Mouse (Mus musculus): ENCODE data around the gene Cox11. TPM values are rescaled to one million over a fixed set of nuclear protein-coding genes. Genes with fewer than 3 reads are reported as not detected.
A peak's percentile ranks its signal among the peaks of the same experiment; 100 is the strongest.

Cox11 gene
- polyA plus RNA-seq, 1 experiment from 2014 or later, result 23.6 TPM

DNA sequence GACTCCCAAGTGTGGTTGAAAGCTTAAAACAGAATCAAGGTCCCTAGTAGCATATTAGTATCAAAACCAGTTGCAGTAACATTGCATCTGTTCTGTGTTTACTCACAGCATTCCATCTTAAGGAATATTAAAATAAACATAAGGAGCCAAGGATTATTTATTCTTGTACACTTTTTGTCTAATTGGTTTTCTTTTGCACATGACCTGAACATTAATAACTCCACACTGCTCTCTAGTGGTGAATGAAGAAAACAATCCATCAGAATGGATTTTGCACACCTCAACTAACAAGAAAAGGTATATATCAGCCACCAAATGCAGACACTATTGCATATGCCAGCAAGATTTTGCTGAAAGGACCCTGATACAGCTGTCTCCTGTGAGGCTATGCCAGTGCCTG is 21.5 kb upstream of the Cox11 start:
- Histone ChIP-seq H3K4me2 (replicated peaks; ENCODE audit: low read depth) (no peak overlapping the region), H3K27me3 (ENCODE audit: control insufficient read depth, insufficient read depth, low read length) (no peaks in the 10 kb centered on the region), H3K36me3 (ENCODE audit: control insufficient read depth, insufficient read depth, low read length) (no peaks in the 10 kb centered on the region), H3K4me1 (replicated peaks; ENCODE audit: control insufficient read depth, insufficient read depth) (no peaks in the 10 kb centered on the region), H3K9me3 (ENCODE audit: control insufficient read depth, low read length) (no peaks in the 10 kb centered on the region), H3K4me3 (ENCODE audit: low read depth, low read length) (no peak overlapping the region), H3K9ac (ENCODE audit: low read length) (no peak overlapping the region), H3K27ac (replicated peaks) (no peak overlapping the region)
- no peak for ATAC-seq (ENCODE audit: low FRiP score, low TSS enrichment)
- no peak for DNase-seq (ENCODE audit: low spot score)
- TF ChIP-seq CTCF (IDR thresholded peaks at IDR 0.05; ENCODE audit: low read depth), result peak; percentile 80
- no peak for TF ChIP-seq EP300 (optimal IDR thresholded peaks at IDR 0.05)

DNA sequence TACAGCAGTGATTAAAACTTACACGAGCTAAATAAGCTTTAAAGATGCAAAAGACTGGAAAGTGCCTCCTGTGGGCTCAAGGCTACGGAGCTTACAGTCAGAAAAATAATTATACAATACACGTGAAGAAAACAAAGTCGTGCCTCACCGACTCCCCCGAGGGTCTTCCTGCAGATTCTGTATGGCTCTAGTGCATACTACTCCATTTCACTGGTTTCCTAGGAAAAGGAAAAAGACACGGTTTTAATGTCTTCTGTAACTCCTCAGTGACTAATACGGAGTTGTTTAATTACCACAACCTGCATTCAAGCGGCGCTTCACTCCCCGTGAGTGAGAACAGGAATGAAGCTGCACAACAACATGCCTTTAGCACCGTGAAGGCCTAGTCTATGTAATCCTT is 15.9 kb upstream of the Cox11 start:
- Histone ChIP-seq H3K27ac (replicated peaks) (no peak overlapping the region), H3K4me3 (ENCODE audit: low read depth, low read length) (no peak overlapping the region), H3K9ac (ENCODE audit: low read length) (no peak overlapping the region), H3K36me3 (ENCODE audit: control insufficient read depth, insufficient read depth, low read length) (no peaks in the 10 kb centered on the region), H3K4me2 (replicated peaks; ENCODE audit: low read depth) (no peak overlapping the region), H3K4me1 (replicated peaks; ENCODE audit: control insufficient read depth, insufficient read depth) (no peaks in the 10 kb centered on the region), H3K9me3 (ENCODE audit: control insufficient read depth, low read length) (no peaks in the 10 kb centered on the region), H3K27me3 (ENCODE audit: control insufficient read depth, insufficient read depth, low read length) (no peaks in the 10 kb centered on the region)
- TF ChIP-seq CTCF (IDR thresholded peaks at IDR 0.05; ENCODE audit: low read depth) (no peak), EP300 (optimal IDR thresholded peaks at IDR 0.05) (no peak)
- ATAC-seq (ENCODE audit: low FRiP score, low TSS enrichment) (no peak), DNase-seq (ENCODE audit: low spot score) (no peak)
- 88% methylated on average over 12 of the region's 12 CpGs for WGBS

DNA sequence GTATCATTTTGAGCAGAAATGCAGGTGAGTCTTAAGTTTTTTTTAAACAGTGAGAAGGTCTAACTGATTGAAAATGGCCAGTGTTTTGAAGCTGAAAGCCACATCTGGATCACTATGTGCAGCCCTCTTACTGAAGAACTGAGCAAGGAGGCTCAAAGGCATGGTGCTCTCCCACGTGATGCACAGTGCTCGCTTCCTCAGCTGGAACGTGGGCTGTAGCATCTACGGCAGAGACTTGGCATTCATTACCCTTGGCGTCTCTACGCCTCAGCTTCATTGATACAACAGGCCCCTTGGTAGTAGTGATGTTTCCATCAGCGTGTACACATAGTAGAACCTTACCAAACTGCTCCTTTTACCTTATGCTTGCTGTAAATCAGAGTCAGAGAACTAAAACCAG is 15.5 kb upstream of the Cox11 start:
- Histone ChIP-seq H3K9ac (ENCODE audit: low read length) (no peak overlapping the region), H3K27ac (replicated peaks) (no peak overlapping the region), H3K36me3 (ENCODE audit: control insufficient read depth, insufficient read depth, low read length) (no peaks in the 10 kb centered on the region), H3K4me2 (replicated peaks; ENCODE audit: low read depth) (no peak overlapping the region), H3K9me3 (ENCODE audit: control insufficient read depth, low read length) (no peaks in the 10 kb centered on the region), H3K4me1 (replicated peaks; ENCODE audit: control insufficient read depth, insufficient read depth) (no peaks in the 10 kb centered on the region), H3K4me3 (ENCODE audit: low read depth, low read length) (no peak overlapping the region), H3K27me3 (ENCODE audit: control insufficient read depth, insufficient read depth, low read length) (no peaks in the 10 kb centered on the region)
- ATAC-seq (ENCODE audit: low FRiP score, low TSS enrichment), result no peak
- DNase-seq (ENCODE audit: low spot score), result no peak
- no peak for TF ChIP-seq CTCF (IDR thresholded peaks at IDR 0.05; ENCODE audit: low read depth)
- TF ChIP-seq EP300 (optimal IDR thresholded peaks at IDR 0.05), result no peak
- 87% methylated on average over 7 of the region's 7 CpGs for WGBS

DNA sequence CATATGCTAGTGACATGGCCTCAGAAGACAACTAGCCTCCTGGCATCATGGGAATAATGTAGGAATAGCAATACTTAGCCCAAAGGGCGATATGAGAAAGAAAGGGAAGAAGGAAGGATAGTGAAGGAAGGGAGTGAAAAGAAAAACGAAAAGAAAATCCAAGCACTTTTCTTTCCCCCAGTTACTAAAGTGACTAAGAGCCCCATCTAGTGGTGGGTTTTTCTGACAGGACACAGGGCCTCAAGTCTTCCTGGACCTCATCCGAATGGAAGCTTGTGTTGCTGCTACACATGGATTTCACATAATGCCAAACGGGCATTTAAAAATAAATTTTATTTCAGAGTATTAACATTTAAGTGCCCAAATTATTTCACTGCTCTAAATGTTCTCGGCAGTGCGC is 14.5 kb upstream of the Cox11 start:
- no peak for DNase-seq (ENCODE audit: low spot score)
- Histone ChIP-seq H3K4me3 (ENCODE audit: low read depth, low read length) (no peak overlapping the region), H3K4me2 (replicated peaks; ENCODE audit: low read depth) (no peak overlapping the region), H3K36me3 (ENCODE audit: control insufficient read depth, insufficient read depth, low read length) (no peaks in the 10 kb centered on the region), H3K27me3 (ENCODE audit: control insufficient read depth, insufficient read depth, low read length) (no peaks in the 10 kb centered on the region), H3K4me1 (replicated peaks; ENCODE audit: control insufficient read depth, insufficient read depth) (no peaks in the 10 kb centered on the region), H3K27ac (replicated peaks) (no peak overlapping the region), H3K9me3 (ENCODE audit: control insufficient read depth, low read length) (no peaks in the 10 kb centered on the region), H3K9ac (ENCODE audit: low read length) (no peak overlapping the region)
- TF ChIP-seq EP300 (optimal IDR thresholded peaks at IDR 0.05), result no peak
- TF ChIP-seq CTCF (IDR thresholded peaks at IDR 0.05; ENCODE audit: low read depth), result peak; percentile 82
- 50% methylated on average over 6 of the region's 6 CpGs for WGBS
- ATAC-seq (ENCODE audit: low FRiP score, low TSS enrichment), result no peak

DNA sequence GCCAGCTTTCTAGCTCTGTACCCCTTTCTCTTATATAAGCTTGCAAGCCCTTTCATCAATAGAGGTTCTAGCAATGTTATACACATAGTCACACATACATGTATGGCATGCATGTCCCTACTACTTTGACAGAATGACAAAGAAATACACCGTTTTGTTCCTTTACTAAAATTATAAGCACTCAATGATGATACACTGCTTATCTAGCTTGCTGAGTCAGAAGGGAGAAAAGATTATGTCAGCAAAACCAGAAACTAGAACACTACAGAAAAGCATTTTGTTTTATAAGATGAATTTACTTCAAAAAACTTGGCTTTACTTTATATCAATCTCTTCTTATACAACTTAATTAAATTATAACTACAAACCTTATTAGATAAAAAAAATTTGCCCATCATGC is 12.8 kb upstream of the Cox11 start:
- TF ChIP-seq CTCF (IDR thresholded peaks at IDR 0.05; ENCODE audit: low read depth) (no peak), EP300 (optimal IDR thresholded peaks at IDR 0.05) (no peak)
- Histone ChIP-seq H3K4me3 (ENCODE audit: low read depth, low read length) (no peak overlapping the region), H3K9me3 (ENCODE audit: control insufficient read depth, low read length) (no peaks in the 10 kb centered on the region), H3K36me3 (ENCODE audit: control insufficient read depth, insufficient read depth, low read length) (no peaks in the 10 kb centered on the region), H3K9ac (ENCODE audit: low read length) (no peak overlapping the region), H3K4me2 (replicated peaks; ENCODE audit: low read depth) (no peak overlapping the region), H3K27me3 (ENCODE audit: control insufficient read depth, insufficient read depth, low read length) (no peaks in the 10 kb centered on the region), H3K4me1 (replicated peaks; ENCODE audit: control insufficient read depth, insufficient read depth) (no peaks in the 10 kb centered on the region), H3K27ac (replicated peaks) (no peak overlapping the region)
- ATAC-seq (ENCODE audit: low FRiP score, low TSS enrichment) (no peak), DNase-seq (ENCODE audit: low spot score) (no peak)
- whole genome bisulfite sequencing, result 76% methylated on average over 1 of the region's 1 CpGs

DNA sequence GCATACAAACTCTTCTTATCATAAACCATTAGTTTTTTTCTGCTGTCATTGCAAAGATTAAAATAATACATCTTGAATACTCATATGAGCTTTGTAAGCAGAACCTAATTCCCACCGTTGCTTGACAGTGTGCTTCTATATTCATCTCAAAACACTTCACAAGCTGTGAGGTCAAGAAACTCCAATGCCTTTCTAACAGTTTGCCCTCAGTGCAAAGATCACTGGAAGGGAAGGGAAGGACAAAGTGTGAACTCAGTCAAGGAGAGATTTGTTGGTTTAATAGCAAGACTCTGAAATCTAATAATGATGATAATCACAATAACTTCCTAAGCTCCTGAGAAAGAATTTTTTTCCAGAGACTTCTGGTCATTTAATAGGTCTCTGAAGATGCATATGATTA is 10.2 kb upstream of the Cox11 start:
- DNase-seq (ENCODE audit: low spot score), result no peak

More for the DNA sequence above, 10.2 kb upstream of the Cox11 start:
- 50% methylated on average over 1 of the region's 1 CpGs for WGBS
- Histone ChIP-seq H3K27me3 (ENCODE audit: control insufficient read depth, insufficient read depth, low read length) (no peaks in the 10 kb centered on the region), H3K4me3 (ENCODE audit: low read depth, low read length) (no peak overlapping the region), H3K9me3 (ENCODE audit: control insufficient read depth, low read length) (no peaks in the 10 kb centered on the region), H3K4me2 (replicated peaks; ENCODE audit: low read depth) (no peak overlapping the region), H3K27ac (replicated peaks) (no peak overlapping the region), H3K36me3 (ENCODE audit: control insufficient read depth, insufficient read depth, low read length) (no peaks in the 10 kb centered on the region), H3K9ac (ENCODE audit: low read length) (no peak overlapping the region), H3K4me1 (replicated peaks; ENCODE audit: control insufficient read depth, insufficient read depth) (no peaks in the 10 kb centered on the region)
- no peak for TF ChIP-seq CTCF (IDR thresholded peaks at IDR 0.05; ENCODE audit: low read depth)
- TF ChIP-seq EP300 (optimal IDR thresholded peaks at IDR 0.05), result no peak
- no peak for ATAC-seq (ENCODE audit: low FRiP score, low TSS enrichment)

Measured in stomach, postnatal 0 days (tissue).